Mouse (Mus musculus) hindbrain, postnatal 0 days (tissue): ENCODE measurements around the gene Foxp1. TPM values are rescaled to one million over a fixed set of nuclear protein-coding genes. Genes with fewer than 3 reads are reported as not detected.

Source experiments
- ATAC-seq: fragments of 200-750 bp; cut with Nextera tagmentation; 2 replicates; pipeline ENCODE4 v1.8.0; 2017; ENCODE audit warnings: mild to moderate bottlenecking, moderate TSS enrichment, moderate library complexity
- DNase-seq: peaks from one replicate; pipeline ENCODE4 v3.0.0-alpha.2; 2015; ENCODE audit warnings: low spot score
- H3K27ac ChIP-seq: fragments of 300-500 bp; sonication (generic); 2 replicates; pipeline ENCODE4 v1.5.1; 2014; ENCODE audit warnings: mild to moderate bottlenecking
- H3K27me3 ChIP-seq: fragments of 300-500 bp; sonication (generic); 2 replicates; pipeline ENCODE4 v1.6.1; 2014; ENCODE audit warnings: low read length, mixed read lengths; ENCODE audit not compliant: insufficient read depth
- H3K36me3 ChIP-seq: fragments of 300-500 bp; sonication (generic); 2 replicates; pipeline ENCODE4 v1.6.1; 2014; ENCODE audit warnings: low read length, mixed read lengths; ENCODE audit not compliant: insufficient read depth
- H3K4me1 ChIP-seq: fragments of 300-500 bp; sonication (generic); 2 replicates; pipeline ENCODE4 v1.6.1; 2014; ENCODE audit warnings: antibody characterized with exemption, low read length, mixed read lengths; ENCODE audit not compliant: insufficient read depth
- H3K4me2 ChIP-seq: fragments of 300-500 bp; sonication (generic); 2 replicates; pipeline ENCODE4 v1.6.1; 2014; ENCODE audit warnings: low read depth, mild to moderate bottlenecking, low read length, moderate library complexity, mixed read lengths
- H3K4me3 ChIP-seq: fragments of 300-500 bp; sonication (generic); 2 replicates; pipeline ENCODE4 v1.5.1; 2014; ENCODE audit warnings: low read length
- H3K9ac ChIP-seq: fragments of 300-500 bp; sonication (generic); replicated peaks from 2 replicates; pipeline ENCODE4 v1.6.1; 2014; ENCODE audit warnings: mild to moderate bottlenecking, low read length, moderate library complexity, mixed read lengths
- H3K9me3 ChIP-seq: fragments of 300-500 bp; sonication (generic); 2 replicates; pipeline ENCODE4 v1.6.1; 2016; ENCODE audit warnings: low read length, mixed read lengths
- CTCF ChIP-seq: IDR thresholded peaks from 2 replicates; pipeline ENCODE4 v1.5.1; 2016; ENCODE audit warnings: antibody characterized with exemption, control low read depth, low read depth
- WGBS: fragments of 180-500 bp; shearing (Covaris S2); extraction: QIAGEN DNeasy Blood & Tissue Kit; methylation state at CpG from one replicate; pipeline ENCODE4 v1.1.7; 2014; 5-methylcytosine and 5-hydroxymethylcytosine counted together
- polyA plus RNA-seq: library from polyadenylated mRNA; unstranded; fragments of >200 nt; fragmentation: Nextera tagmentation; extraction: Ambion mirVana; gene quantifications from 2 replicates; pipeline ENCODE4 v1.2.1, GENCODE M21; 2015
- total RNA-seq: library from RNA; depleted of rRNA; stranded (reverse); fragments of >200 nt; gene quantifications from 2 replicates; pipeline ENCODE4 v1.2.3, GENCODE M21; 2014

The Foxp1 gene
- total and polyA plus RNA-seq, 2 experiments from 2014 or later: 53.6 to 54.8 TPM

DNA sequence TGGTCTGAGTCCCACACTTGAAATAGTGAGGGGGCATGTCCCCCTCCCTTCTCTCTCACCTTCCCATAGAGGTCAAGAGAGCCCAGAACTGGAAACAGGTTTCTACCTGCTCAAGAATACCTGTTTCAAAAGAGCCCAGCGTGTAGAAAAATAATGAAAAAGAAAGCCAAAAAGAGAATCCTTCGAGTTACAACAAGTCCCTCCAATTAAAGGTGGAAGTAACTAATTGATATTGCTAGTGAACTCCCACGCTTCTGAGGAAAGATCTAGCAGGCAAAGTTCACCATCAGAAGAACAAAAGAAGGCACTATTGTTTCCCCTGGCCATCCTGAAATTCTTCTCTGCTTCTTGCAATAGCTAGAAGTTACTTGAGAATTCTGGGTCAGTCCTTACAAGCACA lies 153.4 kb downstream of the Foxp1 start:
- WGBS: 90% methylated on average over 3 of the region's 3 CpGs
- DNase-seq: no peak

DNA sequence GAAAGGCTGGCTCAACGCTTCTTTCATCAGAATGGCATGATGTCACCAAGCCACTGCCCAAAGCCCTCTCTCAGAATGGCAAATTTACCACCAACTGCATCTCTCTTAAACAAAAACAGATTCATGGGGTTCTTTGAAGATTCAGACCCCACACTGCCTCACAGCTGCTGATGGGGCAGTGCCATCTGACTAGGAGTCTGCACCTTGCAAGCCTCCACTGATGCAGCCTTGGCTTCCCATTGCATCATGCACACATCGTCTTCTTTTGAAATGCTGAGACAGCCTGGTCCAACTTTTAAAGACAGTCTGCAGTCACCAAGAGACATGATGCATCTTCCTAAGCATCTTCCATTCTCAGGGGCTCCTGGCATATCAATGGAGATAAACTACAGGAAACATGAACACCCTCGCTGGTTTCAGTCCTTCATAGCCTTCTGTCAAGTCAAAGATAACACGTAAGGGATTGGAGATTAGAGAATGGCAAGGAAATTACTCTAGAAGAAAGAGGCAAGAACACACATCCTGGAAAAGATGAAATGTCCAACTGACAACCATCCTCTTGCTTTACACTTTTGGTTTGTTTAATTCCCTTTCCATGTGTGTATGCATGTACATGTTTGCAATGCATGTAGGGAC lies 154.3 kb downstream of the Foxp1 start:
- DNase-seq: no peak
- Histone ChIP-seq H3K9ac (no peak overlapping the region), H3K4me2 (no peak overlapping the region), H3K27me3 (no peaks in the 10 kb centered on the region), H3K9me3 (no peaks in the 10 kb centered on the region), H3K36me3 (no peaks in the 10 kb centered on the region), H3K27ac (no peak overlapping the region), H3K4me1 (no peaks in the 10 kb centered on the region), H3K4me3 (no peak overlapping the region)
- ATAC-seq: no peak
- TF ChIP-seq CTCF: no peak
- 84% methylated on average over 4 of the region's 4 CpGs for WGBS

More for the DNA sequence above, 153.4 kb downstream of the Foxp1 start:
- H3K9me3 ChIP-seq: no peaks in the 10 kb centered on the region
- ATAC-seq: no peak
- no peaks in the 10 kb centered on the region for H3K27me3 ChIP-seq
- no peak overlapping the region for H3K9ac ChIP-seq
- TF ChIP-seq CTCF: no peak
- no peaks in the 10 kb centered on the region for H3K4me1 ChIP-seq
- H3K4me3 ChIP-seq: no peak overlapping the region
- H3K27ac ChIP-seq: no peak overlapping the region
- H3K4me2 ChIP-seq: no peak overlapping the region
- no peaks in the 10 kb centered on the region for H3K36me3 ChIP-seq

- Histone ChIP-seq H3K4me3 (no peak overlapping the region), H3K4me2 (no peak overlapping the region), H3K27me3 (no peaks in the 10 kb centered on the region), H3K9ac (no peak overlapping the region), H3K4me1 (no peaks in the 10 kb centered on the region), H3K36me3 (no peaks in the 10 kb centered on the region), H3K27ac (no peak overlapping the region), H3K9me3 (no peaks in the 10 kb centered on the region)
- DNase-seq (no peak), ATAC-seq (no peak)
- WGBS: 51% methylated on average over 6 of the region's 6 CpGs
- TF ChIP-seq CTCF: no peak
Observed at GRCm38 (mm10) chr6:99364545-99364944, 158.0 kb downstream of the Foxp1 start.

GRCm38 (mm10) chr6:99360581-99360980 lies 161.9 kb downstream of the Foxp1 start:
- no peaks in the 10 kb centered on the region for H3K36me3 ChIP-seq
- no peak overlapping the region for H3K4me3 ChIP-seq
- TF ChIP-seq CTCF: no peak
- ATAC-seq (no peak), DNase-seq (no peak)
- H3K9ac ChIP-seq: no peak overlapping the region
- 89% methylated on average over 4 of the region's 4 CpGs for WGBS
- no peaks in the 10 kb centered on the region for H3K27me3 ChIP-seq
- H3K4me2 ChIP-seq: no peak overlapping the region
- no peaks in the 10 kb centered on the region for H3K9me3 ChIP-seq
- no peak overlapping the region for H3K27ac ChIP-seq
- no peaks in the 10 kb centered on the region for H3K4me1 ChIP-seq

- H3K36me3 ChIP-seq: no peaks in the 10 kb centered on the region
- no peaks in the 10 kb centered on the region for H3K4me1 ChIP-seq
- H3K27me3 ChIP-seq: no peaks in the 10 kb centered on the region
- ATAC-seq (no peak), DNase-seq (no peak)
- H3K4me2 ChIP-seq: no peak overlapping the region
- H3K27ac ChIP-seq: no peak overlapping the region
- no peak overlapping the region for H3K9ac ChIP-seq
- WGBS: 82% methylated on average over 6 of the region's 6 CpGs
- no peak for TF ChIP-seq CTCF
- no peaks in the 10 kb centered on the region for H3K9me3 ChIP-seq
- no peak overlapping the region for H3K4me3 ChIP-seq
Observed at GRCm38 (mm10) chr6:99359765-99360499, 162.6 kb downstream of the Foxp1 start.

- 80% methylated on average over 9 of the region's 9 CpGs for WGBS
- ATAC-seq (no peak), DNase-seq (no peak)
- Histone ChIP-seq H3K27me3 (no peaks in the 10 kb centered on the region), H3K4me2 (no peak overlapping the region), H3K27ac (no peak overlapping the region), H3K36me3 (no peaks in the 10 kb centered on the region), H3K4me1 (no peaks in the 10 kb centered on the region), H3K9ac (no peak overlapping the region), H3K9me3 (no peaks in the 10 kb centered on the region), H3K4me3 (no peak overlapping the region)
- TF ChIP-seq CTCF: no peak
Observed at GRCm38 (mm10) chr6:99359036-99359698, 163.4 kb downstream of the Foxp1 start.
